Mouse (Mus musculus) cerebellum, postnatal 25 days (tissue): ENCODE data around the gene Mpeg1.
A peak's percentile ranks its signal among the peaks of the same experiment; 100 is the strongest.

Source experiments
- DNase-seq, 2 experiments: peaks; one replicate each; pipeline ENCODE4 v3.0.0; 2021; ENCODE audit warnings: mixed read lengths in 2 of 2

Gene Mpeg1

GRCm38 (mm10) chr19:12465530-12466144 is 5.1 kb downstream of the Mpeg1 start:
- DNase-seq = no peak

GRCm38 (mm10) chr19:12466204-12466603 is 5.6 kb downstream of the Mpeg1 start:
- DNase-seq = peak; percentile 62 to 68

GRCm38 (mm10) chr19:12467436-12467835 is 6.9 kb downstream of the Mpeg1 start:
- peak in 1 of 2 experiments; percentile 48 for DNase-seq

GRCm38 (mm10) chr19:12471866-12472265 is 11.3 kb downstream of the Mpeg1 start:
- DNase-seq = no peak

- no peak for DNase-seq
Measured at GRCm38 (mm10) chr19:12472381-12472976, 11.9 kb downstream of the Mpeg1 start.

GRCm38 (mm10) chr19:12473201-12473641 is 12.6 kb downstream of the Mpeg1 start:
- DNase-seq = no peak

GRCm38 (mm10) chr19:12473951-12474350 is 13.4 kb downstream of the Mpeg1 start:
- DNase-seq = no peak

GRCm38 (mm10) chr19:12475380-12476250 is 15.0 kb downstream of the Mpeg1 start:
- peak; percentile 83 to 91 for DNase-seq

GRCm38 (mm10) chr19:12476721-12477270 is 16.2 kb downstream of the Mpeg1 start:
- no peak for DNase-seq

- no peak for DNase-seq
Measured at GRCm38 (mm10) chr19:12478369-12478768, 17.8 kb downstream of the Mpeg1 start.

GRCm38 (mm10) chr19:12483782-12484181 is 23.2 kb downstream of the Mpeg1 start:
- DNase-seq = no peak

GRCm38 (mm10) chr19:12484210-12484609 is 23.6 kb downstream of the Mpeg1 start:
- DNase-seq = no peak

- no peak for DNase-seq
Measured at GRCm38 (mm10) chr19:12485223-12485622, 24.6 kb downstream of the Mpeg1 start.

- DNase-seq = no peak
Measured at GRCm38 (mm10) chr19:12485631-12486030, 25.1 kb downstream of the Mpeg1 start.

GRCm38 (mm10) chr19:12486875-12487274 is 26.3 kb downstream of the Mpeg1 start:
- peak in 1 of 2 experiments; percentile 25 for DNase-seq

- no peak for DNase-seq
Measured at GRCm38 (mm10) chr19:12487511-12488204, 27.1 kb downstream of the Mpeg1 start.

- DNase-seq = peak in 1 of 2 experiments; percentile 41
Measured at GRCm38 (mm10) chr19:12488205-12488966, 27.8 kb downstream of the Mpeg1 start.

- DNase-seq = peak in 1 of 2 experiments; percentile 43
Measured at GRCm38 (mm10) chr19:12488969-12489674, 28.5 kb downstream of the Mpeg1 start.

- DNase-seq = no peak
Measured at GRCm38 (mm10) chr19:12489675-12490570, 29.3 kb downstream of the Mpeg1 start.

GRCm38 (mm10) chr19:12491636-12492035 is 31.1 kb downstream of the Mpeg1 start:
- no peak for DNase-seq
